Mouse (Mus musculus) erythroblast, adult 5-6 weeks (primary cell): ENCODE data around the gene Gsc. TPM values are rescaled to one million over a fixed set of nuclear protein-coding genes. Genes with fewer than 3 reads are reported as not detected.
A peak's percentile ranks its signal among the peaks of the same experiment; 100 is the strongest.
"Not testable (repeated sequence)": the region's sequence is repeated elsewhere in the genome, so short reads cannot be mapped to it uniquely, and the experiment has no call there.

Experiments used
- ATAC-seq: replicated peaks from 2 replicates; pipeline ENCODE4 v1.8.0; 2016; ENCODE audit warnings: moderate number of reproducible peaks, mild to moderate bottlenecking, moderate TSS enrichment, inconsistent platforms; ENCODE audit not compliant: poor library complexity, low FRiP score, severe bottlenecking
- total RNA-seq, 2 experiments: library from RNA; stranded (forward) in 1 of 2; stranded (reverse) in 1 of 2; fragments of 150-400 nt in 1 of 2; fragments of 200-764, 138-1000 nt in 1 of 2; gene quantifications; 2 replicates each; pipeline versions ENCODE4 v1.2.3 to v1.2.4; 2015 to 2017; ENCODE audit warnings: low replicate concordance in 2 of 2

Gsc gene
- total RNA-seq, 2 experiments from 2014 or later = not detected

DNA sequence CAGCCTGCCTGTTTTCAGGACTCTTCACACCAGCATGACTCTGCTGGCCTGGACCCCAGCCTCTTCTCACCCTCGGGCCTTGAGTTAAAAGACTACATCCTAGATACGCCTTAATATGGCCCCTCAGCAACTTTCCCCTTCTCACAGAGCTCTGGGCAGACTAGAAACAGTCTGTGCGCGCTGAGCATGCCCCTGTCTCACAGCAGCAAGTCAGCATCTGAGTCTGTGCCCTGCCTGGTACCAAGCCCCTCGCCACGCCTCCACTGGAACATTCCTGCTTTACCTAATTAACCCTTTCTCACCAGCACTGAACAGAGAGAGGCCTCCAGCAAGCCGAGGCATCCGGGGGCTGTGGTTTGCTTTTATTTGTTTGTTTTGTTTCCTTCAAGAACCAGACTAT, 11.8 kb downstream of the Gsc start:
- ATAC-seq = no peak

DNA sequence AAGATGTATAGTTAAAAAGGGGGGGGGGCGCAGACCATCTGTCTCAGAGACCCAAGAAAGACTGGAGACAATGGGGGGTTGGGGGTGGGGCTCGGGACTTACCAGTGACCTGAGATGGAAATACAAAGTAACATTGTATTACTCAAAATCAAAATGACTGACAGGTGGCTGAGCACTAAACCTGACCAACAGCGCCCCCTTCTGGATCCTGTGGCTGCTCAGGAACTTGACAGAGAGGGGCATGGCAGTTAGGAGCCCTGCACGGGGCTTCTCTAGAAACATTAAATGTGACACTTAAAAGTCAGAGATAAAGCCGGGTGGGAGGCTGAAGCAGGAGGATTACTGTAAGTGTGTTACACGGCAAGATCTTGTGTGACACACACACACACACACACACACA, 13.8 kb downstream of the Gsc start:
- no peak for ATAC-seq

DNA sequence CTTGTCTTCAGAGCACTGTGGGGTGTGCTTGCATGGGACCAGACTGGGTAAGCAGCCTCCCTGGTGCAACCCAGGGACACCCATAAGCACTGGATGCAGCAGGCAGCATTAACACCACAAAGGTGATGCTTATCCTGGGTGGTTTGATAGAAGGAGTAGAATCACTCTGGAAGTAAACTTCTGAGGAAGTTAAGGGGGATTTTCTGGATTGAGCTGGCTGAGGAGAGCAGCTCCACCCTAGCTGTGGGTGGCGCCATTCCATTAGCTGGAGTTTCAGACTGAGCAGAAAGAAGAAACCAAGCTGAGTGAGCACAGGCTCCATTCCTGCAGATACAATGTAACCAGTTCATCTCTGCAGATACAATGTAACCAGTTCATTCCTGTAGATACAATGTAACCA, 20.1 kb downstream of the Gsc start:
- no peak for ATAC-seq

- ATAC-seq = no peak
Measured at GRCm38 (mm10) chr12:104450257-104450656, 22.9 kb downstream of the Gsc start.

DNA sequence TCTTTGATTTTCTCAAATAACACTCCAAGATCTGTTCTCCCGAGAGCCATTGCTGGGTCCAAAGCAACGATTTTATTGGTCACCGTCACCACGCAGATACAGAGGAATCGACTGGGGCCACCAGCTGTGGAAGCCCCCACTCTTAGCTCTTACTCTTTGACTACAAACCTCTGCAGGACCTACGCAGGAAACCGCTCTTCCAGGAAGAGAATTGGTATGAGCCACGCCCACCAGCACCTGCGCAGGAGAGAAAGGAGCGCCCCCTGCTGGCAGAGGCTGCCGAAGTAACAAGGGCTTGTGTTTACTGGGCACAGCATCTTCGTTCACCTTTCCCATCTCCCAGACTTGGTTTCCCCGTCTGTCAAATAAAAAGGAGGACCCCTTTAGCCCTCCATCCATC, 25.0 kb downstream of the Gsc start:
- no peak for ATAC-seq

DNA sequence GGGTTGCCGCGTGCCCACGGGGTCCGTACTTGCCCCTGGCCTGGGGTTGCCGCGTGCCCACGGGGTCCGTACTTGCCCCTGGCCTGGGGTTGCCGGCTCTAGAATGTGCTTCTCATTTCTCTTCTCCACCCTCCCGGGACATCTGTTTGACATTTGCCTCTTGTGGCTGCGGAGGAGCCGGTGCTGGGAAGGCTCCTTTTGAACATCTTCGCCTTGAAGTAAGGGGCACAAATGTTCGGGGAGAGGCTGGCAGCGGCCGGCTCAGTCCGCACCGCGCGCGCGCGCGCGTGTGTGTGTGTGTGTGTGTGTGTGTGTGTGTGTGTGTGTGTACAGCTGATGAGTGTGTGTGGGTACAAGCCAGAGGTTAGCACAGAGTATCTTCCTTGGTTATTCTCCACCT, 26.1 kb downstream of the Gsc start:
- not testable (repeated sequence) for ATAC-seq

GRCm38 (mm10) chr12:104443716-104444115, 29.4 kb downstream of the Gsc start:
- no peak for ATAC-seq

- peak; percentile 58; the same call in 1 of the 2 replicates for ATAC-seq
Measured at GRCm38 (mm10) chr12:104440087-104440760, 32.9 kb downstream of the Gsc start.

- no peak for ATAC-seq
Measured at GRCm38 (mm10) chr12:104433951-104434735, 39.0 kb downstream of the Gsc start.

- no peak for ATAC-seq
Measured at GRCm38 (mm10) chr12:104433214-104433613, 39.9 kb downstream of the Gsc start.

DNA sequence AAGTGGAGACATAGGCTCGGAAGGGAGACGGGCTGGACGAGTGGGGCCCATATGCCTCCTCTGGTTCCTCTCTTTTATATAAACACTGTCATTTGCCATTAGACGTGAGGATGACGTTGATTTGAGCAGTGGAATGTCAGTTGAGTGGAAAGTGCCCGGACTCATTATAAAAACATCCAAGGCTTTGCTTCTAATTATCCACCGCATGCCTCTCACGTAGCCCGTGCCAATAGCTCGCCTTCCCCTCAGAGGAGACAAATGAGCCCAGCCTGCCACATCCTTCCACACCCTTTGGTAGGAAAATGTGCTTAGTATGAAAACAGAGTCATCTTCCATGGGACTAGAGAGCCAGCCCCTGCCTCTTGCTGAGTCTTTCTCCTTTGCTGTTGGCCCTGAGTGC, 41.8 kb downstream of the Gsc start:
- no peak for ATAC-seq

- no peak for ATAC-seq
Measured at GRCm38 (mm10) chr12:104426915-104427314, 46.2 kb downstream of the Gsc start.

DNA sequence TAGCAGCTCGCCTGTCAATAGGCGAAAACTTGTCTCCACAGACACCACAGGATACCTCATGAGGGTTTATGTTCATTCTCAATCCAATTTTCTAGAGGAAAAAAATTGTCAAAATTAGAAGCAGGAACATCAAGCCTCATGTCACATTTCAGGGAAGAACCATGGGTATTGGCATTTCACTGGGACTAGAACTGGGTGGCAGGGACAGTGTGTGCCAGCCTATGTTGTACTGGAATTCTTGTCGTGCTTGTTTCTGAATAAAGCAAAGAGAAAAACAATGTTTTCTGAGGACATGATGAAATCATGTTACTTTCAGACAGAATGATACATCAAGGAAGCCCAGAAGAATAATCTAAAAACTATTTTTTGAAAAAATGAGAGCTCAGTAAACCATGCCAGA, 47.5 kb downstream of the Gsc start:
- ATAC-seq = no peak

DNA sequence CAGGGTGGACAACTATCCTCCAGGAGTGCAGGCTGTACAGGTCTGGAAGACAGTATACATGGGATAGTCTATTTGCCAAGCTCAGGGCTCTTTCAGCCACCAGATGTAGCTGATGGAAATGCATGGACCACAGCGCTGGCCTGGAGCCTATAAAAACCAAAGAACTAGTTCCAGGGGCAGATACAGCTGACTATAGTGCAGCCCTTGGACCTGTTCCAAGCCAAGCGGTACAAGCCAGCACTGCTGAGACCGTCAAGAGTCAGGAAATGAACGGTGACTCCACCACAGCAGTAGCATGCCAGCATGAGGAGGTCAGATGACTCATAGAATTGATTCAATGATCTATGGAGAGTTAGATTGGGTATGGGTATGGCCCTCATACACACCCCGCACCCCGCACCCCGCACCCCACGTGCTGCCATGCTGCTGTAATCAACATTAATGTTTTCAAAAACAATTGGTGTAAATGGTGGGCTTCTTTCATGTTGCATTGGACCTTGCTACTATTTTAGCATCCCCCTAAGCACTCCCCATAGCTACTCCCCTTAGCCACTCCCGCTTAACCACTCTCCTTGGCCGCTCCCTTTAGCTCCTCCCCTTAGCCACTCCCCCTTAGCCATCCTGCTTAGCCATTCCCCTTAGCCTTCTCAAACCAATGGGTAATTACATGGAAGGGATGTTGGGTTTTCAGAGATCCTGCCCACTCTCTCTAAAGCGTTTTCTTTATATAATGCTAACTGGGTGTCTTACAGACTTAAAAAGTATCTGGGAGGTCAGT, 50.3 kb downstream of the Gsc start:
- no peak for ATAC-seq

Other genes with a start within 250 kb of the Gsc start
- 5.6 and 7.9 TPM in 2 replicates for gene Serpina3g, start 237.1 kb downstream of the Gsc start, total RNA-seq (2015; ENCODE audit: low replicate concordance)
- gene Serpina3g, start 237.1 kb downstream of the Gsc start, total RNA-seq (2017; ENCODE audit: low replicate concordance) = 2.6 and 6.6 TPM in 2 replicates
- gene Serpina3i, start 210.2 kb downstream of the Gsc start, total RNA-seq (2015; ENCODE audit: low replicate concordance) = not detected in 2 replicates
- gene Serpina3i, start 210.2 kb downstream of the Gsc start, total RNA-seq (2017; ENCODE audit: low replicate concordance) = not detected in 2 replicates
- gene Serpina3j, start 158.8 kb downstream of the Gsc start, total RNA-seq (2015; ENCODE audit: low replicate concordance) = not detected in 2 replicates
- gene Serpina3j, start 158.8 kb downstream of the Gsc start, total RNA-seq (2017; ENCODE audit: low replicate concordance) = not detected in 2 replicates
- gene Serpina3k, start 134.8 kb downstream of the Gsc start, total RNA-seq (2015; ENCODE audit: low replicate concordance) = not detected in 2 replicates
- gene Serpina3k, start 134.8 kb downstream of the Gsc start, total RNA-seq (2017; ENCODE audit: low replicate concordance) = not detected in 2 replicates
- gene Serpina3m, start 134.8 kb downstream of the Gsc start, total RNA-seq (2015; ENCODE audit: low replicate concordance) = not detected in 2 replicates
- gene Serpina3m, start 134.8 kb downstream of the Gsc start, total RNA-seq (2017; ENCODE audit: low replicate concordance) = not detected in 2 replicates
- not detected in 2 replicates for gene Serpina3n, start 66.6 kb downstream of the Gsc start, total RNA-seq (2015; ENCODE audit: low replicate concordance)
- 0.28 TPM in 1 of 2 replicates, not detected in the other for gene Serpina3n, start 66.6 kb downstream of the Gsc start, total RNA-seq (2017; ENCODE audit: low replicate concordance)